In the genomic region with DNA sequence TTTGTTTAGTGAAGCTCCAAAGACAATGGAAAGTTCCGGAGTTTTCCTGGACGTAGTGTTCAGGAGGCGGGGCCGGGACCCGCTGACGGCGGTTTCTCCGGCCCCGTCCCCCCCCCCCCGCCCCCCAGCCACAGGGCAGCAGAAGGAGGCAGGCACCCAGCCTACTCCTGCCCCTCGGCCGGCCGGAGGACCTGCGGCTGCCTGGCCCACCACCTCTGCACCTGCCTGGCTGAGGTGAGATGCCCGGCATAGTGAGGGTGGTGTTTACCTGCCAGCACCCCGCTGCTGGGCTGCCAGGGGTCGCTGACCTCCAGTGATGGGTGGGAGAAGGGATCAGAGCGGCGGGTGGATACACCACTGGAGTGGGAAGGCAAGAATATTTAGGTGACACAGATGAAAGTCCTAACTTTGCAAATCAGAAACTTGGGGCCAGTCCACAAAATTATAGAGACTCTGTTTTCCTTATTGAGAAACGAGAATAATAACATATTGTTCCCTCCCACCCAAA, we compare ENCODE assay signal across 9 mouse cellular contexts. TPM values are rescaled to one million over a fixed set of nuclear protein-coding genes. Genes with fewer than 3 reads are reported as not detected.
DNase-seq lines count a peak whose midpoint lies in the region; ATAC-seq and TF ChIP-seq lines count a peak whose summit lies in the region.
"Had no signal": no experiment of that assay in that cellular context is flagged by ENCODE, and none has a peak within 500 bp of the region (broad histone marks: within the 10 kb centered on the region; RNA-seq: fewer than 3 reads in every experiment).

Gene Tbx15 (plus strand): TSS at position 169 of the 508 bp plus-strand sequence.

- H3K27me3 ChIP-seq in heart, embryonic 14.5 days (ENCODE audit: control insufficient read depth, insufficient read depth, low read length) = peaks cover 98% of the 10 kb centered on the region
- peaks cover 89% of the 10 kb centered on the region for H3K27me3 ChIP-seq in liver, postnatal 0 days (ENCODE audit: insufficient read depth, low read length)

- peak within 1 kb of the TSS in 1 of 2 experiments; percentile 17; a peak in 3 of 4 replicates for H3K4me3 ChIP-seq in heart, embryonic 14.5 days (ENCODE audit: control insufficient read depth in 1 of 2, insufficient read depth in 1 of 2, low read depth in 1 of 2, low read length in 2 of 2)
- H3K4me3 ChIP-seq in bone marrow macrophage, adult 2 months (ENCODE audit: insufficient read depth, low read length) = peak within 1 kb of the TSS; percentile 40
- peak within 1 kb of the TSS; percentile 21 for H3K4me3 ChIP-seq in liver, postnatal 0 days (ENCODE audit: low read depth, low read length)

- ATAC-seq in heart, embryonic 14.5 days (ENCODE audit: insufficient number of reproducible peaks, insufficient read depth, low FRiP score, low read depth) = no peak
- no peak for ATAC-seq in liver, postnatal 0 days

- WGBS in heart, embryonic 14.5 days = under 1% methylated on average over 15 of the region's 20 CpGs
- WGBS in liver, postnatal 0 days (ENCODE audit: insufficient replicate concordance) = 2% methylated on average over 16 of the region's 20 CpGs

- no peak for DNase-seq in heart, postnatal 25 days (ENCODE audit: low spot score)
- DNase-seq in gastrocnemius, postnatal 4 days (ENCODE audit: low spot score in 2 of 2) = no peak
- no peak for DNase-seq in liver, postnatal 0 days
- DNase-seq in cerebellum, postnatal 36 days = no peak
- DNase-seq in adrenal gland, adult 2 months = no peak
- no peak for DNase-seq in Muller cell, postnatal 12 days (ENCODE audit: inconsistent ontology term)
- DNase-seq: cerebellum, adult 9-10 months had no signal

- TF ChIP-seq CTCF in bone marrow macrophage, adult 2 months (IDR thresholded peaks at IDR 0.05; ENCODE audit: low read depth, low read length) = no peak
- TF ChIP-seq CTCF in liver, postnatal 0 days (IDR thresholded peaks at IDR 0.05; ENCODE audit: low read depth) = no peak

- no peak for TF ChIP-seq POLR2A in bone marrow macrophage, adult 2 months (IDR thresholded peaks at IDR 0.05; ENCODE audit: borderline replicate concordance, low read depth, low read length)

- H3K9me3 ChIP-seq in heart, embryonic 14.5 days (ENCODE audit: control insufficient read depth, low read length) = no peaks in the 10 kb centered on the region
- H3K9me3 ChIP-seq in liver, postnatal 0 days (ENCODE audit: low read length) = no peaks in the 10 kb centered on the region

- no peaks in the 10 kb centered on the region for H3K36me3 ChIP-seq in heart, embryonic 14.5 days (ENCODE audit: control insufficient read depth, insufficient read depth, low read length)
- H3K36me3 ChIP-seq in liver, postnatal 0 days (replicated peaks; ENCODE audit: insufficient read depth, low read length) = no peaks in the 10 kb centered on the region

- no peak within 1 kb of the TSS for H3K27ac ChIP-seq in heart, embryonic 14.5 days (replicated peaks in 1 of 2; ENCODE audit: control insufficient read depth in 1 of 2, insufficient read depth in 1 of 2, low read depth in 2 of 2, low read length in 2 of 2)
- H3K27ac ChIP-seq in bone marrow macrophage, adult 2 months (ENCODE audit: insufficient read depth, low read depth, low read length) = no peak within 1 kb of the TSS
- no peak within 1 kb of the TSS for H3K27ac ChIP-seq in liver, postnatal 0 days (ENCODE audit: low read depth)

- H3K9ac ChIP-seq in heart, embryonic 14.5 days (ENCODE audit: low read length) = no peak within 1 kb of the TSS
- no peak within 1 kb of the TSS for H3K9ac ChIP-seq in liver, postnatal 0 days (replicated peaks)

- intact Hi-C loops in heart, postnatal 25 days (cut with DNase I) = no loop called here

- TF ChIP-seq EP300 in liver, postnatal 0 days (IDR thresholded peaks at IDR 0.05; ENCODE audit: low read depth) = no peak

- peaks cover 6 to 10% of the 10 kb centered on the region in 2 experiments; a peak in 1 of 4 replicates for H3K4me1 ChIP-seq in heart, embryonic 14.5 days (ENCODE audit: control insufficient read depth in 2 of 2, insufficient read depth in 2 of 2, low read length in 2 of 2)
- H3K4me1 ChIP-seq in bone marrow macrophage, adult 2 months (ENCODE audit: control insufficient read depth, insufficient read depth, low read length) = no peaks in the 10 kb centered on the region
- peaks cover 5% of the 10 kb centered on the region; the same call in 1 of the 2 replicates for H3K4me1 ChIP-seq in liver, postnatal 0 days (ENCODE audit: insufficient read depth)

- peak within 1 kb of the TSS; percentile 45 for H3K4me2 ChIP-seq in heart, embryonic 14.5 days (ENCODE audit: low read length)
- peak within 1 kb of the TSS; percentile 23; the same call in 1 of the 2 replicates for H3K4me2 ChIP-seq in liver, postnatal 0 days (ENCODE audit: low read depth, low read length)

RNA-seq across cellular contexts. Expression of gene Tbx15, which starts in this region (rescaled TPM):
- 0.24 and 0.26 TPM in 2 replicates for polyA plus RNA-seq in heart, embryonic 14.5 days (2014; fragmentation: Nextera tagmentation; extraction: Ambion mirVana)
- total RNA-seq in heart, postnatal 25 days (2021) = under 1 TPM; 0.11 to 0.47 TPM
- polyA plus RNA-seq in bone marrow macrophage, adult 2 months (2012; ENCODE audit: insufficient read depth, insufficient read length, missing spikeins) = 0.40 and 0.47 TPM in 2 replicates
- total RNA-seq in gastrocnemius, postnatal 4 days (2021) = 100 to 1,000 TPM; 111 to 117 TPM
- 0.13 and 0.19 TPM in 2 replicates for polyA plus RNA-seq in liver, postnatal 0 days (2015; fragmentation: Nextera tagmentation; extraction: Ambion mirVana)
- under 1 TPM in 1 of 2 experiments, not detected in 1; 0.24 TPM for total RNA-seq in adrenal gland, adult 2 months (2021)
- polyA plus RNA-seq in adrenal gland, adult 2 months (2012; rRNA removed) = 0.08 and 0.10 TPM in 2 replicates

Comparison
In these comparisons a context has a peak if more than half of its experiments do, and no peak if none do; other contexts are left out.
1. RNA of gene Tbx15 (total RNA-seq): 111 to 117 TPM in gastrocnemius, postnatal 4 days; 0.11 to 0.47 TPM in heart, postnatal 25 days and 0.24 TPM in adrenal gland, adult 2 months; every median in the first group is over 10 times any median in the second.